Comparison of ENCODE assay signal across 11 mouse cellular contexts in the genomic region with DNA sequence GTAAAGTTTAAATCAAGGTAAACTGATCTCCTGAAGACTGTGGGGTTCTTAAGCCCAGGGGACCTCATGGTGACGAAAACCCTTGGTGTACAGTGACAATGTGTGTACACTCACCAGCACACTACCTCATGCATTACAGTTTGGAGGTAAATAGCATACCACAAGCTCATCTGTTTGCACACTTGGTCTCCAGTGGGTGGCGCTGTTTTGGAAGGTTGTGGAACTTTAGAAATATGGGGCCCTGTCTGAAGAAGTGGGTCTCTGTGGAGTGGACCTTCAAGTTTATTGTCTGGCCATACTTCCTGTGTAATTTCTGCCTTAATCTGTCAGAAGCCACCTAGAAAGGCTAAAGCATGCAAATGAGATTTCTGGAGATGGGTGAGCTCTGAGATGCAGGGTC. TPM values are rescaled to one million over a fixed set of nuclear protein-coding genes. Genes with fewer than 3 reads are reported as not detected.
DNase-seq lines count a peak whose midpoint lies in the region; ATAC-seq and TF ChIP-seq lines count a peak whose summit lies in the region.
"Had no signal": no experiment of that assay in that cellular context is flagged by ENCODE, and none has a peak within 500 bp of the region (broad histone marks: within the 10 kb centered on the region; RNA-seq: fewer than 3 reads in every experiment).

No protein-coding gene starts in this region.

- no peak overlapping the region for H3K27ac ChIP-seq in heart, postnatal 0 days (ENCODE audit: low read depth)
- H3K27ac ChIP-seq in heart, embryonic 11.5 days (ENCODE audit: low read depth, low read length), result no peak overlapping the region
- no peak overlapping the region for H3K27ac ChIP-seq in spleen, adult 2 months (ENCODE audit: insufficient read depth, low read length)
- H3K27ac ChIP-seq: hindbrain, embryonic 12.5 days; midbrain, embryonic 12.5 days had no signal

- no peak overlapping the region for H3K4me2 ChIP-seq in heart, postnatal 0 days (ENCODE audit: low read depth, low read length)
- H3K4me2 ChIP-seq in heart, embryonic 11.5 days, result no peak overlapping the region
- H3K4me2 ChIP-seq: hindbrain, embryonic 12.5 days; midbrain, embryonic 12.5 days had no signal

- TF ChIP-seq CTCF in heart, postnatal 0 days (IDR thresholded peaks at IDR 0.05; ENCODE audit: low read depth), result peak; percentile 26; the same call in 1 of the 2 replicates
- TF ChIP-seq CTCF in spleen, adult 2 months (IDR thresholded peaks at IDR 0.05; ENCODE audit: extremely low read depth, insufficient read depth, insufficient read length, insufficient replicate concordance), result no peak

- 41% methylated on average over 2 of the region's 2 CpGs for WGBS in heart, postnatal 0 days
- WGBS in heart, embryonic 11.5 days (ENCODE audit: insufficient replicate concordance), result 46% methylated on average over 2 of the region's 2 CpGs
- WGBS in spleen, adult 2 months, result 45% methylated on average over 2 of the region's 2 CpGs

- no peaks in the 10 kb centered on the region for H3K36me3 ChIP-seq in heart, postnatal 0 days (replicated peaks; ENCODE audit: control insufficient read depth, insufficient read depth, low read length)
- no peaks in the 10 kb centered on the region for H3K36me3 ChIP-seq in heart, embryonic 11.5 days (ENCODE audit: control insufficient read depth, insufficient read depth, low read length)
- no peaks in the 10 kb centered on the region for H3K36me3 ChIP-seq in spleen, adult 2 months (ENCODE audit: control insufficient read depth, insufficient read depth, low read length)
- H3K36me3 ChIP-seq: hindbrain, embryonic 12.5 days; midbrain, embryonic 12.5 days had no signal

- H3K9me3 ChIP-seq in heart, postnatal 0 days (replicated peaks; ENCODE audit: control insufficient read depth, low read length), result no peaks in the 10 kb centered on the region
- no peaks in the 10 kb centered on the region for H3K9me3 ChIP-seq in heart, embryonic 11.5 days (replicated peaks; ENCODE audit: control insufficient read depth, low read length)
- H3K9me3 ChIP-seq: hindbrain, embryonic 12.5 days; midbrain, embryonic 12.5 days had no signal

- TF ChIP-seq EP300 in heart, postnatal 0 days (IDR thresholded peaks at IDR 0.05; ENCODE audit: low read depth), result no peak

- DNase-seq in heart, postnatal 0 days (ENCODE audit: low spot score), result no peak
- peak; percentile 11 for DNase-seq in spleen, adult 2 months (ENCODE audit: low read depth in 1 of 2, low spot score in 2 of 2)
- no peak for DNase-seq in spleen, adult 18-20 months
- peak; percentile 39 for DNase-seq in thymus, postnatal 14 days
- no peak for DNase-seq in frontal cortex, postnatal 14 days (ENCODE audit: low spot score in 2 of 2)
- no peak for DNase-seq in frontal cortex, adult 2 months (ENCODE audit: extremely low spot score in 1 of 2, low spot score in 1 of 2)
- DNase-seq: layer of hippocampus, postnatal 36 days had no signal

- no peaks in the 10 kb centered on the region for H3K27me3 ChIP-seq in heart, postnatal 0 days (ENCODE audit: control insufficient read depth, insufficient read depth, low read length)
- H3K27me3 ChIP-seq in heart, embryonic 11.5 days (ENCODE audit: control insufficient read depth, insufficient read depth, low read length), result no peaks in the 10 kb centered on the region
- no peaks in the 10 kb centered on the region for H3K27me3 ChIP-seq in spleen, adult 2 months (ENCODE audit: control insufficient read depth, insufficient read depth, low read length)
- H3K27me3 ChIP-seq: hindbrain, embryonic 12.5 days; midbrain, embryonic 12.5 days had no signal

- no peak for ATAC-seq in heart, postnatal 0 days (ENCODE audit: insufficient read depth, low read depth)
- no peak for ATAC-seq in heart, embryonic 11.5 days (replicated peaks; ENCODE audit: insufficient number of reproducible peaks, low FRiP score, low TSS enrichment)
- ATAC-seq in common myeloid progenitor, adult 5-6 weeks (replicated peaks; ENCODE audit: low read depth, poor library complexity, severe bottlenecking), result peak; percentile 43; the same call in 1 of the 2 replicates

- H3K4me1 ChIP-seq in heart, postnatal 0 days (ENCODE audit: control insufficient read depth, insufficient read depth), result no peaks in the 10 kb centered on the region
- H3K4me1 ChIP-seq in heart, embryonic 11.5 days (ENCODE audit: control insufficient read depth, insufficient read depth, low read length), result peaks cover 2% of the 10 kb centered on the region; the same call in 1 of the 2 replicates
- H3K4me1 ChIP-seq in spleen, adult 2 months (ENCODE audit: control insufficient read depth, insufficient read depth, insufficient read length), result peaks cover 6% of the 10 kb centered on the region; the same call in 1 of the 2 replicates

- H3K9ac ChIP-seq in heart, postnatal 0 days (replicated peaks; ENCODE audit: low read depth, low read length), result no peak overlapping the region
- H3K9ac ChIP-seq in heart, embryonic 11.5 days (ENCODE audit: low read depth, low read length), result no peak overlapping the region
- H3K9ac ChIP-seq: hindbrain, embryonic 12.5 days; midbrain, embryonic 12.5 days had no signal

- H3K4me3 ChIP-seq in heart, postnatal 0 days (ENCODE audit: low read depth, low read length), result no peak overlapping the region
- H3K4me3 ChIP-seq in heart, embryonic 11.5 days (ENCODE audit: low read depth, low read length), result no peak overlapping the region
- no peak overlapping the region for H3K4me3 ChIP-seq in spleen, adult 2 months (ENCODE audit: extremely low read depth, insufficient read depth, insufficient read length)
- H3K4me3 ChIP-seq: hindbrain, embryonic 12.5 days; midbrain, embryonic 12.5 days had no signal

- no peak for TF ChIP-seq POLR2A in spleen, adult 2 months (IDR thresholded peaks at IDR 0.05; ENCODE audit: low read depth, low read length)

RNA-seq across cellular contexts. Expression of gene Rwdd3, which starts 9.8 kb away (rescaled TPM):
- not detected in 2 replicates for total RNA-seq in heart, postnatal 0 days (2014; rRNA removed; ENCODE audit: low replicate concordance)
- 3.3 and 4.8 TPM in 2 replicates for polyA plus RNA-seq in heart, postnatal 0 days (2015; fragmentation: Nextera tagmentation; extraction: Ambion mirVana)
- 4.3 and 4.4 TPM in 2 replicates for polyA plus RNA-seq in heart, embryonic 11.5 days (2014; fragmentation: Nextera tagmentation; extraction: Ambion mirVana)
- polyA plus RNA-seq in spleen, adult 2 months (2012; rRNA removed), result 1.1 TPM in 2 replicates
- 9.1 and 11.3 TPM in 2 replicates for total RNA-seq in common myeloid progenitor, adult 5-6 weeks (2017)
- 7.2 and 7.4 TPM in 2 replicates for polyA plus RNA-seq in frontal cortex, adult 2 months (2012; rRNA removed)

Comparison
In these comparisons a context has a peak if more than half of its experiments do, and no peak if none do; other contexts are left out.
1. DNase-seq: peak in spleen, adult 2 months (2 of 2) and thymus, postnatal 14 days (single experiment); none in heart, postnatal 0 days (single experiment), spleen, adult 18-20 months (0 of 2), frontal cortex, postnatal 14 days (0 of 2) and frontal cortex, adult 2 months (0 of 2).